Mouse (Mus musculus) testis, adult 2 months (tissue): Measurements from ENCODE around the gene Rpl10-ps3.

Source experiments
- CTCF ChIP-seq: fragments of 200-500 bp; IDR thresholded peaks from 2 replicates; pipeline ENCODE4 v1.5.1; 2012; ENCODE audit warnings: low read depth, mild to moderate bottlenecking, inconsistent platforms, low read length, moderate library complexity; ENCODE audit not compliant: control insufficient read depth, insufficient read depth, insufficient replicate concordance
- POLR2A ChIP-seq: fragments of 200-500 bp; IDR thresholded peaks from 2 replicates; pipeline ENCODE4 v1.6.1; 2012; ENCODE audit warnings: low read depth, mild to moderate bottlenecking, inconsistent platforms, low read length, moderate library complexity; ENCODE audit not compliant: control insufficient read depth

GRCm38 (mm10) chr9:50360370-50360769, 15.6 kb upstream of the Rpl10-ps3 start:
- no peak for TF ChIP-seq CTCF
- no peak for TF ChIP-seq POLR2A
